In the genomic region with DNA sequence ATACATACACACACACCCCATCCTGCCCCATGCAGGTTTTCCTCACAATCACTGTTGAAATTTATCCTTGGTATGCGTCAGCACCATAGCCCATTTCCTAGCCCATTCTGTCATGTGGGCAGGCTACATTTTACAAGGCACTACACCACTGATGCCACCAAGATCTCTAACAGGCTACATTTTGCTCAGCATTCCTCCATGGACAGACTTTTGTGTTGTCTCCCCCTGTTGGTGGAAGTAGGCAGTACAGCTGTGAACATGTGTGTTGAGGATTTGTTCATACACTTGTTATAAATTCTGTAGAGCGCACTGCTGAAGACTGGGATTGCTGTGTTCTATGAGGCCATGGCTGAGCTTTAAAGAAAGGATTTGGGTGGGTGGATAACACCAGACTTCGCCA, we compare ENCODE assay signal across 8 mouse cellular contexts. TPM values are rescaled to one million over a fixed set of nuclear protein-coding genes. Genes with fewer than 3 reads are reported as not detected.
DNase-seq lines count a peak whose midpoint lies in the region; TF ChIP-seq lines count a peak whose summit lies in the region.

No protein-coding gene starts in this region.

- peaks cover 14% of the 10 kb centered on the region for H3K4me1 ChIP-seq in cerebellum, adult 2 months (ENCODE audit: control insufficient read depth, insufficient read depth, low read length)
- no peaks in the 10 kb centered on the region for H3K4me1 ChIP-seq in lung, adult 2 months (ENCODE audit: control insufficient read depth, insufficient read depth, low read length)

- no peak overlapping the region for H3K4me3 ChIP-seq in cerebellum, adult 2 months (replicated peaks; ENCODE audit: insufficient read depth, low read depth, low read length)
- no peak overlapping the region for H3K4me3 ChIP-seq in lung, adult 2 months (replicated peaks; ENCODE audit: extremely low read depth, low read depth, low read length)

- no peak overlapping the region for H3K27ac ChIP-seq in cerebellum, adult 2 months (ENCODE audit: insufficient read depth, low read length)

- 56% methylated on average over 3 of the region's 3 CpGs for WGBS in cerebellum, adult 2 months
- WGBS in large intestine, adult 2 months = 72% methylated on average over 3 of the region's 3 CpGs
- 49% methylated on average over 3 of the region's 3 CpGs for WGBS in lung, adult 2 months

- TF ChIP-seq POLR2A in cerebellum, adult 2 months (IDR thresholded peaks at IDR 0.05; ENCODE audit: borderline replicate concordance, insufficient read depth, low read length) = no peak
- no peak for TF ChIP-seq POLR2A in lung, adult 2 months (IDR thresholded peaks at IDR 0.05; ENCODE audit: borderline replicate concordance, extremely low read depth, low read depth, low read length)

- peak; percentile 92 for DNase-seq in 3T3-L1 (ENCODE audit: low read depth, low spot score)
- peak; percentile 89 for DNase-seq in MN1 (ENCODE audit: low spot score)
- peak; percentile 74 to 85 for DNase-seq in cerebellum, adult 2 months
- peak; percentile 90 for DNase-seq in forelimb bud, embryonic 11.5 days (ENCODE audit: low read depth, low spot score)
- DNase-seq in large intestine, adult 2 months (ENCODE audit: low read depth, low spot score) = peak; percentile 36
- peak; percentile 78 for DNase-seq in lung, adult 2 months
- DNase-seq in ovary, postnatal 10 days (ENCODE audit: low spot score) = peak; percentile 68
- DNase-seq in thymus, postnatal 25 days = peak; percentile 81

- no peaks in the 10 kb centered on the region for H3K27me3 ChIP-seq in cerebellum, adult 2 months (ENCODE audit: control insufficient read depth, insufficient read depth, low read length)

- peak; percentile 76; the same call in 1 of the 2 replicates for TF ChIP-seq CTCF in cerebellum, adult 2 months (IDR thresholded peaks at IDR 0.05; ENCODE audit: borderline replicate concordance, insufficient read depth, low read depth, low read length)
- TF ChIP-seq CTCF in lung, adult 2 months (IDR thresholded peaks at IDR 0.05; ENCODE audit: insufficient read depth, low read length) = peak; percentile 54

RNA-seq across cellular contexts. Expression of a gene that starts 21.7 kb away (rescaled TPM):
- polyA plus RNA-seq in cerebellum, adult 2 months (2012; rRNA removed) = 164 and 184 TPM in 2 replicates
- polyA plus RNA-seq in large intestine, adult 2 months (2012; rRNA removed) = 13.4 and 18.8 TPM in 2 replicates
- 81.1 and 86.4 TPM in 2 replicates for polyA plus RNA-seq in lung, adult 2 months (2012; rRNA removed)

RNA-seq across cellular contexts. Expression of a gene that starts 33.4 kb away (rescaled TPM):
- polyA plus RNA-seq in cerebellum, adult 2 months (2012; rRNA removed) = 0.56 and 0.74 TPM in 2 replicates
- polyA plus RNA-seq in large intestine, adult 2 months (2012; rRNA removed) = 0.43 and 0.52 TPM in 2 replicates
- 1.7 and 2.0 TPM in 2 replicates for polyA plus RNA-seq in lung, adult 2 months (2012; rRNA removed)

RNA-seq across cellular contexts. Expression of a gene that starts 33.7 kb away (rescaled TPM):
- polyA plus RNA-seq in cerebellum, adult 2 months (2012; rRNA removed) = 2.0 and 2.5 TPM in 2 replicates
- polyA plus RNA-seq in large intestine, adult 2 months (2012; rRNA removed) = 35.0 and 42.7 TPM in 2 replicates
- polyA plus RNA-seq in lung, adult 2 months (2012; rRNA removed) = 7.5 and 7.9 TPM in 2 replicates

RNA-seq across cellular contexts. Expression of a gene that starts 51.2 kb away (rescaled TPM):
- 235 and 256 TPM in 2 replicates for polyA plus RNA-seq in cerebellum, adult 2 months (2012; rRNA removed)
- 59.9 and 65.0 TPM in 2 replicates for polyA plus RNA-seq in large intestine, adult 2 months (2012; rRNA removed)
- 57.0 and 79.9 TPM in 2 replicates for polyA plus RNA-seq in lung, adult 2 months (2012; rRNA removed)

Comparison
In these comparisons a context has a peak if more than half of its experiments do, and no peak if none do; other contexts are left out.
1. DNase-seq: peak in every context shown above with its lines; median percentile 92 in 3T3-L1; 90 in forelimb bud, embryonic 11.5 days; 89 in MN1; 81 in thymus, postnatal 25 days; 80 in cerebellum, adult 2 months; 78 in lung, adult 2 months; 68 in ovary, postnatal 10 days; 36 in large intestine, adult 2 months.